In genomic region chr8:111338370-111339208, GRCm38 (mm10) we compare ENCODE assay signal across 1 mouse cellular context.
TF ChIP-seq lines count a peak whose summit lies in the region.

No protein-coding gene starts in this region.

TF ChIP-seq in MEL, 35 proteins besides CTCF, POLR2A, EP300 and RAD21 (continued from another document):
- TF ChIP-seq ELF1 (IDR thresholded peaks at IDR 0.05; ENCODE audit: low read depth, low read length) = no peak
- TF ChIP-seq ZMIZ1 (IDR thresholded peaks at IDR 0.05; ENCODE audit: low read depth, low read length) = no peak
- TF ChIP-seq MYC (IDR thresholded peaks at IDR 0.05; ENCODE audit: low read depth, low read length) = no peak; the same call in 1 of the 2 replicates
- no peak for TF ChIP-seq MEF2A (IDR thresholded peaks at IDR 0.05; ENCODE audit: extremely low read depth, insufficient replicate concordance, low read depth, low read length, poor library complexity, severe bottlenecking)
- TF ChIP-seq NRF1 (IDR thresholded peaks at IDR 0.05; ENCODE audit: insufficient read depth, low read depth, low read length, poor library complexity, severe bottlenecking) = no peak
- TF ChIP-seq USF2 (IDR thresholded peaks at IDR 0.05; ENCODE audit: borderline replicate concordance in 1 of 2, insufficient read depth in 1 of 2, low read depth in 1 of 2, low read length in 2 of 2) = no peak
- 0 out of 2 replicates have a peak, but pooled peaks have one; percentile 42 for TF ChIP-seq RCOR1 (IDR thresholded peaks at IDR 0.05; ENCODE audit: low read depth, low read length)
- no peak for TF ChIP-seq NELFE (IDR thresholded peaks at IDR 0.05; ENCODE audit: low read depth, low read length)
- TF ChIP-seq MXI1 (IDR thresholded peaks at IDR 0.05; ENCODE audit: low read depth, low read length) = peak; percentile 76
- no peak; the same call in 1 of the 2 replicates for TF ChIP-seq MAZ (IDR thresholded peaks at IDR 0.05; ENCODE audit: low read depth, low read length)
- no peak for TF ChIP-seq MAFK (IDR thresholded peaks at IDR 0.05; ENCODE audit: borderline replicate concordance, low read depth, low read length)
- no peak for TF ChIP-seq USF1 (IDR thresholded peaks at IDR 0.05; ENCODE audit: low read depth, low read length)
